Mouse (Mus musculus) ES-E14 (cell line): ENCODE data around the gene Aurkaip1.

Experiments used
- CHD2 ChIP-seq: IDR thresholded peaks from 2 replicates; pipeline ENCODE4 v1.6.1; 2014; ENCODE audit warnings: mild to moderate bottlenecking, low read depth, low read length, inconsistent platforms
- MAFK ChIP-seq: IDR thresholded peaks from 2 replicates; pipeline ENCODE4 v1.6.1; 2014; ENCODE audit warnings: mild to moderate bottlenecking, low read depth, low read length, inconsistent platforms; ENCODE audit not compliant: insufficient read depth
- ZC3H11A ChIP-seq: IDR thresholded peaks from 2 replicates; pipeline ENCODE4 v1.6.1; 2012; ENCODE audit warnings: low read depth, mild to moderate bottlenecking, inconsistent platforms, low read length, borderline replicate concordance
- ZNF384 ChIP-seq: IDR thresholded peaks from 2 replicates; pipeline ENCODE4 v1.6.1; 2012; ENCODE audit warnings: low read depth, low read length, inconsistent platforms

- TF ChIP-seq CHD2, result no peak
- TF ChIP-seq ZC3H11A, result no peak
- no peak for TF ChIP-seq MAFK
- TF ChIP-seq ZNF384, result no peak
These were observed 9.3 kb downstream of the Aurkaip1 start for GRCm38 (mm10) chr4:155840076-155841002.
